Mouse (Mus musculus) heart, embryonic 12.5 days (tissue): ENCODE measurements at regions not wholly inside any gene's neighbourhood (a gene's known extent, or its start where the extent isn't known, plus 50 kb on each side); places are given as distances from the start of the nearest gene placed in this dataset.

Experiments used
- ATAC-seq: fragments of 200-750 bp; cut with Nextera tagmentation; 2 replicates; pipeline ENCODE4 v1.8.0; 2017; ENCODE audit warnings: moderate TSS enrichment, moderate library complexity; ENCODE audit not compliant: insufficient number of reproducible peaks, low FRiP score
- H3K27ac ChIP-seq: fragments of 300-500 bp; sonication (generic); 2 replicates; pipeline ENCODE4 v1.5.1; 2016; ENCODE audit warnings: mild to moderate bottlenecking, moderate library complexity; ENCODE audit not compliant: poor library complexity, severe bottlenecking
- H3K27me3 ChIP-seq: fragments of 300-500 bp; sonication (generic); replicated peaks from 2 replicates; pipeline ENCODE4 v1.6.1; 2016; ENCODE audit warnings: mild to moderate bottlenecking, moderate library complexity
- H3K36me3 ChIP-seq: fragments of 300-500 bp; sonication (generic); 2 replicates; pipeline ENCODE4 v1.6.1; 2016; ENCODE audit warnings: mild to moderate bottlenecking, moderate library complexity
- H3K4me1 ChIP-seq: fragments of 300-500 bp; sonication (generic); replicated peaks from 2 replicates; pipeline ENCODE4 v1.6.1; 2016; ENCODE audit warnings: mild to moderate bottlenecking
- H3K4me2 ChIP-seq: fragments of 300-500 bp; sonication (generic); 2 replicates; pipeline ENCODE4 v1.6.1; 2016; ENCODE audit warnings: mild to moderate bottlenecking, moderate library complexity
- H3K4me3 ChIP-seq: fragments of 300-500 bp; sonication (generic); 2 replicates; pipeline ENCODE4 v1.5.1; 2016; ENCODE audit warnings: mild to moderate bottlenecking
- H3K9ac ChIP-seq: fragments of 300-500 bp; sonication (generic); 2 replicates; pipeline ENCODE4 v1.6.1; 2016; ENCODE audit warnings: mild to moderate bottlenecking, moderate library complexity
- H3K9me3 ChIP-seq: fragments of 300-500 bp; sonication (generic); replicated peaks from 2 replicates; pipeline ENCODE4 v1.6.1; 2016; ENCODE audit warnings: mild to moderate bottlenecking, moderate library complexity
- WGBS: fragments of 180-500 bp; shearing (Covaris S2); methylation state at CpG from one replicate; pipeline ENCODE4 v1.1.7; 2016; 5-methylcytosine and 5-hydroxymethylcytosine counted together

- Histone ChIP-seq H3K4me1 (no peaks in the 10 kb centered on the region), H3K27me3 (no peaks in the 10 kb centered on the region), H3K4me3 (no peak overlapping the region), H3K9me3 (0 out of 2 replicates have a peak, but pooled peaks cover 5% of the 10 kb centered on the region), H3K9ac (no peak overlapping the region), H3K36me3 (no peaks in the 10 kb centered on the region), H3K27ac (no peak overlapping the region), H3K4me2 (no peak overlapping the region)
- 59% methylated on average over 8 of the region's 8 CpGs for WGBS
- ATAC-seq = no peak
These were observed 525.5 kb upstream of the Id4 start for GRCm38 (mm10) chr13:47735426-47736063.

- H3K27ac ChIP-seq = no peak overlapping the region
- H3K27me3 ChIP-seq = no peaks in the 10 kb centered on the region
- no peak overlapping the region for H3K4me2 ChIP-seq
- H3K4me3 ChIP-seq = no peak overlapping the region
- H3K4me1 ChIP-seq = no peaks in the 10 kb centered on the region
- no peaks in the 10 kb centered on the region for H3K9me3 ChIP-seq
- no peaks in the 10 kb centered on the region for H3K36me3 ChIP-seq
- no peak overlapping the region for H3K9ac ChIP-seq
- no peak for ATAC-seq
These were observed 512.1 kb upstream of the Id4 start for GRCm38 (mm10) chr13:47748906-47749305.

- Histone ChIP-seq H3K27me3 (no peaks in the 10 kb centered on the region), H3K36me3 (no peaks in the 10 kb centered on the region), H3K4me1 (no peaks in the 10 kb centered on the region), H3K4me2 (no peak overlapping the region), H3K9me3 (no peaks in the 10 kb centered on the region), H3K4me3 (no peak overlapping the region), H3K27ac (no peak overlapping the region), H3K9ac (no peak overlapping the region)
- WGBS = 83% methylated on average over 2 of the region's 2 CpGs
- ATAC-seq = no peak
These were observed 510.0 kb upstream of the Id4 start for GRCm38 (mm10) chr13:47751033-47751432.

- Histone ChIP-seq H3K4me1 (no peaks in the 10 kb centered on the region), H3K4me2 (no peak overlapping the region), H3K9ac (no peak overlapping the region), H3K27ac (no peak overlapping the region), H3K4me3 (no peak overlapping the region), H3K27me3 (no peaks in the 10 kb centered on the region), H3K9me3 (no peaks in the 10 kb centered on the region), H3K36me3 (no peaks in the 10 kb centered on the region)
- no peak for ATAC-seq
- WGBS = 68% methylated on average over 16 of the region's 16 CpGs
These were observed 496.0 kb upstream of the Id4 start for GRCm38 (mm10) chr13:47764802-47765597.

- Histone ChIP-seq H3K9me3 (no peaks in the 10 kb centered on the region), H3K9ac (no peak overlapping the region), H3K36me3 (no peaks in the 10 kb centered on the region), H3K4me3 (no peak overlapping the region), H3K4me2 (no peak overlapping the region), H3K4me1 (no peaks in the 10 kb centered on the region), H3K27ac (no peak overlapping the region), H3K27me3 (no peaks in the 10 kb centered on the region)
- 77% methylated on average over 9 of the region's 9 CpGs for WGBS
- ATAC-seq = no peak
These were observed 492.0 kb upstream of the Id4 start for GRCm38 (mm10) chr13:47768963-47769527.

- ATAC-seq = no peak
- no peaks in the 10 kb centered on the region for H3K36me3 ChIP-seq
- no peaks in the 10 kb centered on the region for H3K27me3 ChIP-seq
- no peak overlapping the region for H3K27ac ChIP-seq
- H3K9ac ChIP-seq = no peak overlapping the region
- H3K9me3 ChIP-seq = no peaks in the 10 kb centered on the region
- H3K4me2 ChIP-seq = peak overlapping the region; percentile 40
- 44% methylated on average over 15 of the region's 15 CpGs for WGBS
- no peak overlapping the region for H3K4me3 ChIP-seq
- H3K4me1 ChIP-seq = peaks cover 4% of the 10 kb centered on the region
These were observed 483.6 kb upstream of the Id4 start for GRCm38 (mm10) chr13:47777206-47778099.

- H3K9ac ChIP-seq = no peak overlapping the region
- no peaks in the 10 kb centered on the region for H3K27me3 ChIP-seq
- WGBS = 68% methylated on average over 12 of the region's 14 CpGs
- no peak overlapping the region for H3K27ac ChIP-seq
- H3K36me3 ChIP-seq = no peaks in the 10 kb centered on the region
- ATAC-seq = no peak
- no peaks in the 10 kb centered on the region for H3K9me3 ChIP-seq
- H3K4me3 ChIP-seq = no peak overlapping the region
- peaks cover 7% of the 10 kb centered on the region for H3K4me1 ChIP-seq
- no peak overlapping the region for H3K4me2 ChIP-seq
These were observed 482.6 kb upstream of the Id4 start for GRCm38 (mm10) chr13:47778218-47779009.

GRCm38 (mm10) chr13:47784406-47784805 is 476.6 kb upstream of the Id4 start:
- WGBS = 84% methylated on average over 3 of the region's 3 CpGs
- H3K27ac ChIP-seq = no peak overlapping the region
- H3K9ac ChIP-seq = no peak overlapping the region
- no peak for ATAC-seq
- no peak overlapping the region for H3K4me2 ChIP-seq
- no peaks in the 10 kb centered on the region for H3K36me3 ChIP-seq
- no peaks in the 10 kb centered on the region for H3K27me3 ChIP-seq
- H3K4me3 ChIP-seq = no peak overlapping the region
- H3K9me3 ChIP-seq = no peaks in the 10 kb centered on the region
- H3K4me1 ChIP-seq = peaks cover 9% of the 10 kb centered on the region; the same call in 1 of the 2 replicates

GRCm38 (mm10) chr13:47797859-47798258 is 463.2 kb upstream of the Id4 start:
- Histone ChIP-seq H3K4me1 (no peaks in the 10 kb centered on the region), H3K27me3 (no peaks in the 10 kb centered on the region), H3K27ac (no peak overlapping the region), H3K9me3 (no peaks in the 10 kb centered on the region), H3K36me3 (no peaks in the 10 kb centered on the region), H3K4me2 (no peak overlapping the region), H3K4me3 (no peak overlapping the region), H3K9ac (no peak overlapping the region)
- no peak for ATAC-seq
- 67% methylated on average over 4 of the region's 4 CpGs for WGBS

GRCm38 (mm10) chr13:47811711-47812415 is 449.2 kb upstream of the Id4 start:
- Histone ChIP-seq H3K4me2 (no peak overlapping the region), H3K27me3 (no peaks in the 10 kb centered on the region), H3K4me1 (no peaks in the 10 kb centered on the region), H3K4me3 (no peak overlapping the region), H3K9ac (no peak overlapping the region), H3K9me3 (no peaks in the 10 kb centered on the region), H3K36me3 (no peaks in the 10 kb centered on the region), H3K27ac (no peak overlapping the region)
- 75% methylated on average over 6 of the region's 6 CpGs for WGBS
- no peak for ATAC-seq
